ENCODE assay signal across 28 mouse cellular contexts in the genomic region with DNA sequence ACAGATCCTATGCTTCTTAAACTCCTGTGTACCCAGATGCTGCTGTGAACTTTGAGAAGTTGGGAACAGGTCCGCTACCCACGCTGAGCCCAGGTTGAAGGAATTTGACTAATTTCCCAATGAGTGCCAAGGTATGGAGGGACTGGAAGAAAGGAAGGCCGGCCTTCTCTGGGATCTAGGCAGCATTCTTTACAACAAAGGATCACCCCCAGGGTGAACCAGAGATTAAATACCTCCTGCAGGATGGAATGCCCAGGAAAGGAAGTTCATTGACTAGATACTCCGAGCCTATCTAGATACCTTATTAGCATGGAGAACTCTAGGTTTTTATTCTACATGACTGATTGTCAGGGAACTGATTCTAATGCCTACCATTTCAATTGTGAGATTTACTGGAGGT. TPM values are rescaled to one million over a fixed set of nuclear protein-coding genes. Genes with fewer than 3 reads are reported as not detected.
A peak's percentile ranks its signal among the peaks of the same experiment; 100 is the strongest.
DNase-seq lines count a peak whose midpoint lies in the region; ATAC-seq and TF ChIP-seq lines count a peak whose summit lies in the region.
"Had no signal": no experiment of that assay in that cellular context is flagged by ENCODE, and none has a peak within 500 bp of the region (broad histone marks: within the 10 kb centered on the region; RNA-seq: fewer than 3 reads in every experiment).

No protein-coding gene starts in this region.

- H3K4me2 ChIP-seq in hindbrain, embryonic 11.5 days (replicated peaks; ENCODE audit: low read depth, low read length) = no peak overlapping the region
- H3K4me2 ChIP-seq in intestine, embryonic 14.5 days (ENCODE audit: low read length) = no peak overlapping the region
- H3K4me2 ChIP-seq in intestine, postnatal 0 days (replicated peaks; ENCODE audit: low read depth) = no peak overlapping the region
- H3K4me2 ChIP-seq in hindbrain, embryonic 15.5 days = no peak overlapping the region
- H3K4me2 ChIP-seq: embryonic facial prominence, embryonic 12.5 days; embryonic facial prominence, embryonic 15.5 days; heart, embryonic 12.5 days; heart, embryonic 15.5 days; intestine, embryonic 15.5 days had no signal

- H3K36me3 ChIP-seq in hindbrain, embryonic 10.5 days = peaks cover 17% of the 10 kb centered on the region
- H3K36me3 ChIP-seq in hindbrain, embryonic 11.5 days (ENCODE audit: control insufficient read depth, insufficient read depth, low read length) = no peaks in the 10 kb centered on the region
- peaks cover 5% of the 10 kb centered on the region for H3K36me3 ChIP-seq in intestine, embryonic 14.5 days (ENCODE audit: control insufficient read depth, insufficient read depth, low read length)
- peaks cover 13% of the 10 kb centered on the region for H3K36me3 ChIP-seq in intestine, postnatal 0 days (ENCODE audit: control insufficient read depth, insufficient read depth)
- H3K36me3 ChIP-seq in hindbrain, embryonic 15.5 days = 0 out of 2 replicates have a peak, but pooled peaks cover 3% of the 10 kb centered on the region
- H3K36me3 ChIP-seq: embryonic facial prominence, embryonic 12.5 days; embryonic facial prominence, embryonic 15.5 days; heart, embryonic 15.5 days had no signal

- peaks cover 30% of the 10 kb centered on the region for H3K4me1 ChIP-seq in hindbrain, embryonic 10.5 days (replicated peaks)
- H3K4me1 ChIP-seq in hindbrain, embryonic 11.5 days (replicated peaks; ENCODE audit: control insufficient read depth, insufficient read depth, low read length) = no peaks in the 10 kb centered on the region
- H3K4me1 ChIP-seq in intestine, embryonic 14.5 days (replicated peaks; ENCODE audit: control insufficient read depth, insufficient read depth, low read length) = no peaks in the 10 kb centered on the region
- 0 out of 2 replicates have a peak, but pooled peaks cover 6% of the 10 kb centered on the region for H3K4me1 ChIP-seq in intestine, postnatal 0 days (replicated peaks; ENCODE audit: control insufficient read depth, insufficient read depth, low read length)
- peaks cover 20% of the 10 kb centered on the region for H3K4me1 ChIP-seq in hindbrain, embryonic 15.5 days (replicated peaks)
- H3K4me1 ChIP-seq: intestine, embryonic 15.5 days had no signal

- no peak overlapping the region for H3K9ac ChIP-seq in hindbrain, embryonic 11.5 days (ENCODE audit: low read depth, low read length)
- H3K9ac ChIP-seq in intestine, embryonic 14.5 days (ENCODE audit: low read length) = no peak overlapping the region
- H3K9ac ChIP-seq in intestine, postnatal 0 days (ENCODE audit: low read depth, low read length) = no peak overlapping the region
- no peak overlapping the region for H3K9ac ChIP-seq in hindbrain, embryonic 15.5 days
- H3K9ac ChIP-seq: embryonic facial prominence, embryonic 12.5 days; embryonic facial prominence, embryonic 15.5 days; forebrain, postnatal 0 days; heart, embryonic 12.5 days; heart, embryonic 15.5 days; intestine, embryonic 15.5 days had no signal

- no peak for TF ChIP-seq CTCF in intestine, postnatal 0 days (IDR thresholded peaks at IDR 0.05; ENCODE audit: low read depth)

- DNase-seq in hindbrain, embryonic 10.5 days (ENCODE audit: low spot score) = no peak
- no peak for DNase-seq in hindbrain, embryonic 11.5 days (ENCODE audit: low spot score)
- DNase-seq in intestine, embryonic 14.5 days (ENCODE audit: low spot score) = no peak
- peak; percentile 84 for DNase-seq in Muller cell, postnatal 12 days (ENCODE audit: inconsistent ontology term)
- DNase-seq in heart, adult 11 months = no peak
- DNase-seq in cerebellum, adult 9-10 months = no peak
- DNase-seq: adrenal gland, postnatal 10 days; adrenal gland, postnatal 36 days; cerebellum, adult 18-20 months; cerebellum, adult 9-11 months; cerebellum, postnatal 25 days; forebrain, postnatal 0 days; gastrocnemius, adult 2 months; gastrocnemius, postnatal 14 days; heart, adult 18-20 months; heart, postnatal 10 days; heart, postnatal 36 days; kidney, adult 18-20 months had no signal

- no peaks in the 10 kb centered on the region for H3K9me3 ChIP-seq in hindbrain, embryonic 10.5 days
- H3K9me3 ChIP-seq in hindbrain, embryonic 11.5 days (ENCODE audit: control insufficient read depth, low read length) = no peaks in the 10 kb centered on the region
- no peaks in the 10 kb centered on the region for H3K9me3 ChIP-seq in intestine, embryonic 14.5 days (ENCODE audit: control insufficient read depth, low read length)
- no peaks in the 10 kb centered on the region for H3K9me3 ChIP-seq in intestine, postnatal 0 days (ENCODE audit: control insufficient read depth)
- H3K9me3 ChIP-seq in hindbrain, embryonic 15.5 days = no peaks in the 10 kb centered on the region
- H3K9me3 ChIP-seq: embryonic facial prominence, embryonic 12.5 days; embryonic facial prominence, embryonic 15.5 days; heart, embryonic 12.5 days; heart, embryonic 15.5 days; intestine, embryonic 15.5 days had no signal

- no peak overlapping the region for H3K4me3 ChIP-seq in hindbrain, embryonic 10.5 days
- H3K4me3 ChIP-seq in hindbrain, embryonic 11.5 days (ENCODE audit: low read depth, low read length) = no peak overlapping the region
- H3K4me3 ChIP-seq in intestine, embryonic 14.5 days (ENCODE audit: low read depth, low read length) = no peak overlapping the region
- H3K4me3 ChIP-seq in intestine, postnatal 0 days (ENCODE audit: low read depth, low read length) = no peak overlapping the region
- no peak overlapping the region for H3K4me3 ChIP-seq in hindbrain, embryonic 15.5 days
- H3K4me3 ChIP-seq: embryonic facial prominence, embryonic 12.5 days; embryonic facial prominence, embryonic 15.5 days; gastrocnemius, adult 2 months; heart, embryonic 12.5 days; heart, embryonic 15.5 days; intestine, embryonic 15.5 days had no signal

- 0 out of 2 replicates have a peak overlapping the region, but pooled peaks have one; percentile 13 for H3K27ac ChIP-seq in hindbrain, embryonic 10.5 days
- H3K27ac ChIP-seq in hindbrain, embryonic 11.5 days (ENCODE audit: low read depth, low read length) = no peak overlapping the region
- H3K27ac ChIP-seq in intestine, embryonic 14.5 days (ENCODE audit: low read depth) = 0 out of 2 replicates have a peak overlapping the region, but pooled peaks have one; percentile 67
- H3K27ac ChIP-seq in intestine, postnatal 0 days (ENCODE audit: low read depth, low read length) = no peak overlapping the region
- H3K27ac ChIP-seq in hindbrain, embryonic 15.5 days (replicated peaks) = peak overlapping the region; percentile 34; the same call in 1 of the 2 replicates
- H3K27ac ChIP-seq: embryonic facial prominence, embryonic 15.5 days; gastrocnemius, adult 2 months; heart, embryonic 15.5 days had no signal

- ATAC-seq in hindbrain, embryonic 11.5 days (ENCODE audit: low FRiP score) = no peak
- no peak for ATAC-seq in intestine, embryonic 14.5 days (replicated peaks; ENCODE audit: low FRiP score, low TSS enrichment, low read depth)
- ATAC-seq in intestine, postnatal 0 days = no peak
- no peak for ATAC-seq in hindbrain, embryonic 15.5 days (ENCODE audit: low FRiP score, low read depth)
- ATAC-seq: activated CD4-positive, CD25-positive, alpha-beta regulatory T cell, adult 4 months; forebrain, embryonic 14.5 days; forebrain, postnatal 0 days; intestine, embryonic 15.5 days; Patski had no signal

- 40% methylated on average over 4 of the region's 4 CpGs for WGBS in hindbrain, embryonic 10.5 days
- 37% methylated on average over 4 of the region's 4 CpGs for WGBS in hindbrain, embryonic 11.5 days
- 64% methylated on average over 4 of the region's 4 CpGs for WGBS in intestine, embryonic 14.5 days
- WGBS in intestine, postnatal 0 days = 71% methylated on average over 4 of the region's 4 CpGs
- WGBS in hindbrain, embryonic 15.5 days = 51% methylated on average over 4 of the region's 4 CpGs

- no peaks in the 10 kb centered on the region for H3K27me3 ChIP-seq in hindbrain, embryonic 10.5 days (ENCODE audit: insufficient read depth, poor library complexity, severe bottlenecking)
- H3K27me3 ChIP-seq in hindbrain, embryonic 11.5 days (ENCODE audit: control insufficient read depth, insufficient read depth, low read length) = no peaks in the 10 kb centered on the region
- H3K27me3 ChIP-seq in intestine, embryonic 14.5 days (replicated peaks; ENCODE audit: control insufficient read depth, insufficient read depth, low read length) = no peaks in the 10 kb centered on the region
- no peaks in the 10 kb centered on the region for H3K27me3 ChIP-seq in intestine, postnatal 0 days (replicated peaks; ENCODE audit: control insufficient read depth, insufficient read depth, low read length)
- no peaks in the 10 kb centered on the region for H3K27me3 ChIP-seq in hindbrain, embryonic 15.5 days
- H3K27me3 ChIP-seq: embryonic facial prominence, embryonic 12.5 days; embryonic facial prominence, embryonic 15.5 days; heart, embryonic 12.5 days; heart, embryonic 15.5 days; intestine, embryonic 15.5 days had no signal

RNA-seq across cellular contexts. Expression of a gene that starts 53.8 kb away (rescaled TPM):
- 29.2 and 33.1 TPM in 2 replicates for polyA plus RNA-seq in hindbrain, embryonic 10.5 days (2016; fragmentation: Nextera tagmentation; extraction: Ambion mirVana)
- 56.4 and 56.8 TPM in 2 replicates for polyA plus RNA-seq in hindbrain, embryonic 11.5 days (2014; fragmentation: Nextera tagmentation; extraction: Ambion mirVana)
- polyA plus RNA-seq in intestine, embryonic 14.5 days (2014; fragmentation: Nextera tagmentation; extraction: Ambion mirVana) = 32.3 and 34.2 TPM in 2 replicates
- polyA plus RNA-seq in intestine, postnatal 0 days (2015; fragmentation: Nextera tagmentation; extraction: Ambion mirVana) = 15.6 and 17.2 TPM in 2 replicates
- polyA plus RNA-seq in hindbrain, embryonic 15.5 days (2015; fragmentation: Nextera tagmentation; extraction: Ambion mirVana) = 38.8 and 39.1 TPM in 2 replicates

Comparison
In these comparisons a context has a peak if more than half of its experiments do, and no peak if none do; other contexts are left out.
1. H3K27ac ChIP-seq: peak in hindbrain, embryonic 10.5 days (single experiment), intestine, embryonic 14.5 days (single experiment) and hindbrain, embryonic 15.5 days (single experiment); none in hindbrain, embryonic 11.5 days (single experiment) and intestine, postnatal 0 days (single experiment).